Mouse (Mus musculus) E14TG2a.4 (cell line): Measurements from ENCODE around the gene Fam83g.

ENCODE experiments used
- H3K27me3 ChIP-seq: 2 replicates; pipeline ENCODE4 v1.6.1; 2014; ENCODE audit warnings: low read length, control low read depth; ENCODE audit not compliant: insufficient read depth
- H3K36me3 ChIP-seq: 2 replicates; pipeline ENCODE4 v1.6.1; 2014; ENCODE audit warnings: low read length, control low read depth; ENCODE audit not compliant: insufficient read depth
- H3K4me1 ChIP-seq: replicated peaks from 2 replicates; pipeline ENCODE4 v1.6.1; 2014; ENCODE audit warnings: low read depth, low read length, control low read depth
- H3K4me3 ChIP-seq: replicated peaks from 2 replicates; pipeline ENCODE4 v1.5.1; 2014; ENCODE audit warnings: mild to moderate bottlenecking, low read length
- H3K9me3 ChIP-seq: 2 replicates; pipeline ENCODE4 v1.6.1; 2014; ENCODE audit warnings: low read length, control low read depth
- CTCF ChIP-seq: conservative IDR thresholded peaks from 2 replicates; pipeline ENCODE4 v1.5.1; 2014; ENCODE audit warnings: low read length
- NANOG ChIP-seq: IDR thresholded peaks from 2 replicates; pipeline ENCODE4 v1.6.1; 2014; ENCODE audit warnings: borderline replicate concordance, low read length, mixed read lengths
- POU5F1 ChIP-seq: IDR thresholded peaks from 2 replicates; pipeline ENCODE4 v1.6.1; 2014; ENCODE audit warnings: low read length, borderline replicate concordance

Fam83g gene

DNA sequence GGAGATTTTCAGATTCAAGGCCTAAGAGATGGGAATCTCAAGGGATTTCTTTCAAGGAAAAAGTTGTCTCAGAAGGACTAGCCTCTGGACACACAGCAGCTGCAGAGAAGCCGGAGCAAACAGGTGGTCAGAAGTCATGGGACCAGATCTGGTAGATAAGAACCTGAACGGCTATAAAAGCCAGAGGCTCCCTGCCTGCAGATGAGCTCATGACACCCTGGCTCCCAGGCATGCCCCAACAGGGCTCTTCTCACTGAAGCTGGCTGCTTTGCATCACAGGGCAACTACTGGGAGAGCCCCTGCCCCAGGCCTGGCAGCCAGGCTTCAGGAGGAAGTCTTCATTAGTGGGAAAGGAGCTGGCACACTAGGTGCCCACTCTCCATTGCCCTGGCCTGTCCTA, 8.6 kb upstream of the Fam83g start:
- Histone ChIP-seq H3K27me3 (peaks cover 72% of the 10 kb centered on the region), H3K4me3 (no peak overlapping the region), H3K9me3 (no peaks in the 10 kb centered on the region), H3K4me1 (peaks cover 43% of the 10 kb centered on the region), H3K36me3 (no peaks in the 10 kb centered on the region)
- TF ChIP-seq NANOG = no peak
- no peak for TF ChIP-seq CTCF
- no peak for TF ChIP-seq POU5F1

DNA sequence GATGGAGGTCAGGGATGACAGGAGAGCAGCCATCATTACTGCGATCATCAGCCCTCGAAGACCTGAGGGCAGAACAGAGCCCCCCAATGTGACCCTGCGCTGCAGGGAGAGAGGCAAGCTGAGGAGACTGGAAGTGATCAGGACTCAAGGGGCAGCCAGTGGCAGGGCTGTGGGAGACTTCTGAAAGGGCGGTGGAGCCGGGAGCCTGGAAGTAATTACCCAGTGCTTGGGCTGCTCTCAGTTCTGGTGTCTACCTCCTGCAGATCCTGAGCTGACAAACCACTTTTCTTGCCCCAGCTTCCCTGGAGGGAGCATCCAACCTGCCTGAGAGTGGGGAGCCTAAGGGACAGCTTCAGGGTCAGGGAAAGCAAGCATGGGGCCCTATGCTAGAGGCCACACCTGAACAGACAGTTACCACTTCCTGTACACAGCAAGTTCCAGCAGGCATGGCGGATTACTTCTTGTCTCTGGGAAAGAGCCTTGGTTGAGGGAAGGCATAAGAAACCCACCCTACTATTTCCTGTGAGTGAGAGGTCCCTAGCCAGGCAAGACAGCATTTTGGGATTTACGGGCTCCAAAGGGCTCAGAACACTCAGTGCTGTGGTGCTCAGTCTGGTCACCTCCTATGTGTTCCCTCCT, 7.6 kb upstream of the Fam83g start:
- Histone ChIP-seq H3K4me1 (peaks cover 38% of the 10 kb centered on the region), H3K4me3 (no peak overlapping the region), H3K9me3 (no peaks in the 10 kb centered on the region), H3K27me3 (peaks cover 64% of the 10 kb centered on the region), H3K36me3 (no peaks in the 10 kb centered on the region)
- no peak for TF ChIP-seq NANOG
- TF ChIP-seq CTCF = no peak
- TF ChIP-seq POU5F1 = no peak

DNA sequence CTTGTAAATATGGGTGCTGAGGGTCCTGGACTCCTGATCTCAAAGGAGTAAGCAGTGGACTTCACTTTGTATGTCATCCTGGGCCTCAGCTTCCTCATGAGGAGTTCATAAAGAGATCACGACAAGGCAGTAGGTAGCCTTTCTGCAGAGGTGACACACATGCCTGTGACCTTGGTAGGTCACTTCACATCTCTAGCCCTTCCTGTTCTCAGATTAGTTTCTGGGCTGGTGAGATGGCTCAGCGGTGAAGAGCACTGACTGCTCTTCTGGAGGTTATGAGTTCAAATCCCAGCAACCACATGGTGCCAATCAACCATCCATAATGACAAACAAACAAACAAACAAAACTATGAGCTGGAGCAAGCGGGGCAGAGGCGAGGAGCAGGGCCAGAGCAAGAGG, 6.2 kb upstream of the Fam83g start:
- no peaks in the 10 kb centered on the region for H3K9me3 ChIP-seq
- H3K36me3 ChIP-seq = no peaks in the 10 kb centered on the region
- peaks cover 37% of the 10 kb centered on the region for H3K4me1 ChIP-seq
- H3K27me3 ChIP-seq = peaks cover 54% of the 10 kb centered on the region
- H3K4me3 ChIP-seq = no peak overlapping the region
- no peak for TF ChIP-seq POU5F1
- no peak for TF ChIP-seq CTCF
- no peak for TF ChIP-seq NANOG

DNA sequence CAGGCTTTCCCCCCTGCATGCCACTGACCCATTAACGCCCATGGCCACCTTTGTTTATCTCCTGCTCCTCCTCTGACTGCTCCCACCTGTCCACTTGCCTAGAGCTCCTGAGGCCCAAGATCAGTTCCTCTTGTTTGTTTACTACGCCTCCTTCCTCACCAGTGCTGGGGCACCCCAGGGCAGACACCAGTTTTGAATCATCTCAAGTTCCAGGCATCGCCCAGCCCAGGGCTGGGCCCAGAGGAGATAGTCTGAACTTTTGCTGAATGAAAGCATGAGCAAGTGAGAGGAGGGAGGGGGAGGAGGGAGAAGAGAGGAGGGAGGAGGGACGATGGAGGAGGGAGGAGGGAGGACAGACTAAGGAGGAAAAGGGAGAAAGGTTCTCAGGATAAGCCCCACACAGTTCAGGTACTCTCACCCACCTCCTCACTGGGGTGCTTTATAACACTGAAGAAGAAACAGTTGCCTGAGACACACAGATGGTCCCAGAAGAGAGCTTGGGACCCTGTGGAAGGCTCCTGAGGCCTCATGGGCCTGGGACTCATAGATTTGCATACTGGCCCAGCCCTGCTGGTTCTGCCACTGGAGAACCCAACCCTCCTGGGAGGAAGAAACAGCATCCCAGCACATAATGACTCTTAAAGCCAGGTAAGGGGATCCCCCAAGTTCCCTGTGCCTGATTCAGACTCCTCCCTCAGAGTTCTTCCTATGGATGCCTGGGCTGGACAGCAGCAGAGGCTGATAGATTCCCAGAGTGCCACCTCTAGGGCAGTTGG, 4.6 kb upstream of the Fam83g start:
- Histone ChIP-seq H3K4me1 (peaks cover 38% of the 10 kb centered on the region), H3K4me3 (no peak overlapping the region), H3K9me3 (no peaks in the 10 kb centered on the region), H3K36me3 (no peaks in the 10 kb centered on the region), H3K27me3 (peaks cover 53% of the 10 kb centered on the region)
- TF ChIP-seq NANOG = no peak
- no peak for TF ChIP-seq POU5F1
- no peak for TF ChIP-seq CTCF

DNA sequence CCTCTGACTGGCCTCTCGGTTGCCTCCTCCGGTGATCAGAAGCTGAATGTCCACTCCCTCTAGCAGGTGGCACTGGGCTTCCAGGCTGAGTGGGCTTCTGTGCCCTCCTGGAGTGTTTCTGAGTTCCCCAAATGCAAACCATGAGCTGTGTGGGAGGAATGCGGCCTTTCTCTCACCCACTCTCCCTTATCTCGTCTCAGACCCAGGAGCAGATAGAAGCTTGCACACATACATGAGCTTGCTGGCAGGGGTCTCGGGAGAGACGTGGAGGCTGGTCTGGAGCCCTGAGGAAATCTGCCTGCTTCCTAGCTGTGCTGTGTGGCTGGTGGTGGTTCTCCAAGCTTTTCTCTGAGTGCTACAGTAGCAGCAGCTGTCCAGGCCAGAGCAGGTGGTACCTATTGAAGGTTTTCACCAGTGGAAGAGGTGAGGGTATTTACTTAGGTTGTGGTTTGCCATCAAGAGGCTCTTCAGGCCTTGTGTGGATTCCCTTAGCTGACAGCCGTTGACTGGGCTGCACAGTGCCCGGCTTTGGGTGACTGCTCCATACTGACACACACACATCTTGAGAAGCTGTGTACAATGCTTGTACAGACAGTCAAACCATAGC, 1.3 kb downstream of the Fam83g start:
- Histone ChIP-seq H3K4me1 (peaks cover 43% of the 10 kb centered on the region), H3K9me3 (no peaks in the 10 kb centered on the region), H3K4me3 (peak overlapping the region; percentile 80), H3K36me3 (0 out of 2 replicates have a peak, but pooled peaks cover 5% of the 10 kb centered on the region), H3K27me3 (peaks cover 46% of the 10 kb centered on the region)
- no peak for TF ChIP-seq NANOG
- TF ChIP-seq POU5F1 = no peak

DNA sequence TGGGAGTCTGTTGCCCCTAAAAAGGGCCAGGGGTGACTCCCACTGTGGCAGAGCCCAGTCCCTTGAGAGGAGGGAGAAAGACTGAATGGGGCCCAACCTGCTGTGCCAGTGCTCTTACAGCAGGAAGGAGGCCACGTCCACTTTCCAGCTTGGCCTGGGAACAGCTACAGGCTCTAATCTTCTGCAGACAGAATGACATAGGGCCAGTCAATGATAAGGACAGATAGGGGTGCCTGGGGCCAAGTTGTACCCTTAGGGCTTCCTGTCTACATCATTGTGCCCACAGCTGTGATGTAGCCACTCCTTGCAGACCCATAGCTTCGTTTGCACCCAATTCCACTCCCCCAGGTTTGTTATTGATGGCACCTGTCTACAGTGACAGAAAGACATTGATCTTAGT, 2.2 kb downstream of the Fam83g start:
- no peak for TF ChIP-seq POU5F1
- TF ChIP-seq CTCF = no peak
- no peak for TF ChIP-seq NANOG
- Histone ChIP-seq H3K27me3 (peaks cover 43% of the 10 kb centered on the region), H3K9me3 (no peaks in the 10 kb centered on the region), H3K4me3 (no peak overlapping the region), H3K36me3 (0 out of 2 replicates have a peak, but pooled peaks cover 5% of the 10 kb centered on the region), H3K4me1 (peaks cover 43% of the 10 kb centered on the region)

DNA sequence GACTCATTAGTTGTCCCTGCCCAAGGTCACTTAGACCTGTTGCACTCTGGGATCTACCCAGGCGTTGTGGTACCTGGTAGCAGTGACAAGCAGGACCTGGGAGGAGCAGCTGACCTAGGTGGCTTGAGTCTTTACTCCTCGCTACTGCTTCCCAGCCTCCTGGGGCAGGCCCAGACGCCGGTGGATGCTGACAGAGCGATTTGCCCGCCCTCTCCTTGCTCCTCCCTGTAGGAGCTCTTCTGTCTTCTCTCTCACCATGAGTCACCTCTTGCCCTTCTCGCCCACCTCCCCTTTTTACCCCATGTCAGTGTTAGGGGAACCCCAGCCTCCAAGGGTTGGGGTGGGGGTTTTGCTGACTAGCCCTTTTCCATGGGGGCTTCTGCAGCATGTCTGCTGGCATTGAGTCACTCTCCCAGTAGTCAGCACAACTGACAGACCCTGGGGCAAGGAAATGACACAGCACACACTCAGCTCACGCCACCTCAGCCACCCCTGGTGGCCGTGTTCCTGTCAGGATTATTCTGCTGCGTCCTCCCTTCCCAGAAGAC, 3.1 kb downstream of the Fam83g start:
- no peak overlapping the region for H3K4me3 ChIP-seq
- peaks cover 43% of the 10 kb centered on the region for H3K27me3 ChIP-seq
- no peaks in the 10 kb centered on the region for H3K9me3 ChIP-seq
- 0 out of 2 replicates have a peak, but pooled peaks cover 5% of the 10 kb centered on the region for H3K36me3 ChIP-seq
- TF ChIP-seq POU5F1 = no peak
- TF ChIP-seq CTCF = no peak
- TF ChIP-seq NANOG = no peak
- peaks cover 42% of the 10 kb centered on the region for H3K4me1 ChIP-seq

DNA sequence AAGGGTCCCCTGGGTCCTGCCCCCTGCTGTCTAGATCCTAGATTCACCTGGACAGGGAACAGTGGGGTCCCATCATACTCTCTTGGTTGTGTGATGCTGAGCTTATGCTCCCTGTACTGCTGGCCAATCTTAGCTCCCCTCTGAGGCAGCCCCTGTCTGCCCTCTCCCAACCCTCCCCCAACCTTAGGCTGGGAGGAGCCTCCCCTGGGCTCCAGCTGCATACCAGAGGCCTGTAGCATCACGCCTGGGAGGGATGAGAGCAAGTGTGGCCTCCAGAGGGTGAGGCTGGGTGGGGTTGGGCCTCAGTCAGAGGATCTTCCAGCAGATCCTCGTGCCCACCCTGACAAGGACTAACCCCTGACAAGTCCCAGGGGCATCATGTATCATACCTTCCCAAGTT, 3.7 kb downstream of the Fam83g start:
- Histone ChIP-seq H3K4me3 (no peak overlapping the region; the same call in 1 of the 2 replicates), H3K27me3 (peaks cover 40% of the 10 kb centered on the region), H3K4me1 (peaks cover 37% of the 10 kb centered on the region), H3K9me3 (no peaks in the 10 kb centered on the region), H3K36me3 (0 out of 2 replicates have a peak, but pooled peaks cover 5% of the 10 kb centered on the region)
- no peak for TF ChIP-seq CTCF
- TF ChIP-seq POU5F1 = no peak
- TF ChIP-seq NANOG = no peak
